Mouse (Mus musculus): ENCODE results near the gene Arpp19. TPM values are rescaled to one million over a fixed set of nuclear protein-coding genes. Genes with fewer than 3 reads are reported as not detected.

The Arpp19 gene
- polyA plus RNA-seq, 2 experiments = 31.4 to 156 TPM

DNA sequence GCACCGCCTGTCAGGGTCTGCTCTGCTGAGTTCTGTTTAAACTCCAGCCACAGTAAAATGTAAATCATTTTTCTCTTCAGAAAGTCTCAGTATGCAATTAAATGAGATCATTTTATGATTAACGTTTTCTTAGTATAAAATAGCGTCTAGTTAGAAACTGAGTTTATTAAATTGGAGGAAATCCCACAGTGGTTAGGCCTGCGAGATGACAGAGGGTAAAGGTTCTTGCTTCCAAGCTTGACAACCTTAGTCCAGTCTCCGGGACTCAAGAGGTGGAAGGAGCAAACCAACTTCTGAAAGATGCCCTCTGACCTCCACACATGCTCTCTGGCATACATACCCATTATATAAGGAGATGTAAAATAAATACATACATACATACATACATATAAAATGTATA lies 17.6 kb downstream of the Arpp19 start:
- no peak overlapping the region for H3K4me3 ChIP-seq (ENCODE audit: insufficient read depth in 1 of 2, low read depth in 2 of 2, low read length in 2 of 2)
- ATAC-seq (ENCODE audit: insufficient read depth) (no peak), DNase-seq (ENCODE audit: low read depth in 3 of 3, low spot score in 3 of 3) (no peak)
- 76% methylated on average over 5 of the region's 5 CpGs for WGBS (ENCODE audit: insufficient replicate concordance)
- H3K27ac ChIP-seq = no peak overlapping the region
- no peak overlapping the region for H3K9ac ChIP-seq (replicated peaks)
- TF ChIP-seq CTCF (IDR thresholded peaks at IDR 0.05; ENCODE audit: low read depth) (no peak), EP300 (IDR thresholded peaks at IDR 0.05; ENCODE audit: low read depth) (no peak)
- H3K36me3 ChIP-seq (replicated peaks; ENCODE audit: control insufficient read depth, insufficient read depth, low read depth) = peaks cover 13% of the 10 kb centered on the region
- no peaks in the 10 kb centered on the region for H3K4me1 ChIP-seq (replicated peaks; ENCODE audit: control insufficient read depth in 2 of 2, insufficient read depth in 2 of 2, low read length in 1 of 2)
- no peaks in the 10 kb centered on the region for H3K27me3 ChIP-seq (ENCODE audit: control insufficient read depth, insufficient read depth, low read length)
- H3K4me2 ChIP-seq (ENCODE audit: low read depth) = no peak overlapping the region
- H3K9me3 ChIP-seq (ENCODE audit: control insufficient read depth, low read length) = no peaks in the 10 kb centered on the region

DNA sequence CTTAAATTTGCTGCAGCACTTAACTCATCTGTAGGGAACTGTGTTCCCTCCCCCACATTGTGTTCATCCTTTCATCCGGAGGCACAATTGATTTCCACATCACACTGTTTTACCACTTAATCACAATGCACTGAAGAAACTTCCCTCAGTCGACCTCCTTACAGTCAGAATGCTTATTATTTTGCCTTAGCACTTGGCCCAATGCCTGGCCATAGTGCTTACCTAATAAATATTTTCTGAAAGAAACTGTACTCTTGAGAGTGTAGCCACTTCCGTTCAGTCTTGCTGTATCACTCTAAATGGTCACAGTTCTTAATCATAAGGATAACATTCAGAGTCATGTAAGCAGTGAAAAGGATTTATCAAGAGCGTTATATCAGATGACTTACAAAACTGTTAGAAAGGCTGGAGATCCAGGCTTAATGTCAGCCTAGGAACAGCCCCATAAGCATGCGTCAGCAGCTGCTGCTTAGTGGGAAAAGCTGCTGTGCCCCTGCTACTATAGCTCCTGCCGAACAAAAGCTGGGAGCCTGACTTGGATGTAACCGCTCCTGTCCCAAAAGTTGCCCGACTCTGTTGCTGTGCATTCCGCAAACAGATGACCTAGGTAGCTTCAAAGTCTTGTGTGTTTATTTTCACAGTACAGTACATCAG lies 27.4 kb downstream of the Arpp19 start:
- no peak for TF ChIP-seq CTCF (IDR thresholded peaks at IDR 0.05; ENCODE audit: low read depth)
- no peak for TF ChIP-seq EP300 (IDR thresholded peaks at IDR 0.05; ENCODE audit: low read depth)
- Histone ChIP-seq H3K4me1 (replicated peaks; ENCODE audit: control insufficient read depth in 2 of 2, insufficient read depth in 2 of 2, low read length in 1 of 2) (no peaks in the 10 kb centered on the region), H3K27ac (no peak overlapping the region), H3K9ac (replicated peaks) (no peak overlapping the region), H3K27me3 (ENCODE audit: control insufficient read depth, insufficient read depth, low read length) (peaks cover 3% of the 10 kb centered on the region), H3K9me3 (ENCODE audit: control insufficient read depth, low read length) (no peaks in the 10 kb centered on the region), H3K4me2 (ENCODE audit: low read depth) (no peak overlapping the region), H3K36me3 (replicated peaks; ENCODE audit: control insufficient read depth, insufficient read depth, low read depth) (no peaks in the 10 kb centered on the region; the same call in 1 of the 2 replicates), H3K4me3 (ENCODE audit: insufficient read depth in 1 of 2, low read depth in 2 of 2, low read length in 2 of 2) (no peak overlapping the region)
- 75% methylated on average over 9 of the region's 9 CpGs for WGBS (ENCODE audit: insufficient replicate concordance)
- ATAC-seq (ENCODE audit: insufficient read depth) (no peak), DNase-seq (ENCODE audit: low read depth in 3 of 3, low spot score in 3 of 3) (no peak)

DNA sequence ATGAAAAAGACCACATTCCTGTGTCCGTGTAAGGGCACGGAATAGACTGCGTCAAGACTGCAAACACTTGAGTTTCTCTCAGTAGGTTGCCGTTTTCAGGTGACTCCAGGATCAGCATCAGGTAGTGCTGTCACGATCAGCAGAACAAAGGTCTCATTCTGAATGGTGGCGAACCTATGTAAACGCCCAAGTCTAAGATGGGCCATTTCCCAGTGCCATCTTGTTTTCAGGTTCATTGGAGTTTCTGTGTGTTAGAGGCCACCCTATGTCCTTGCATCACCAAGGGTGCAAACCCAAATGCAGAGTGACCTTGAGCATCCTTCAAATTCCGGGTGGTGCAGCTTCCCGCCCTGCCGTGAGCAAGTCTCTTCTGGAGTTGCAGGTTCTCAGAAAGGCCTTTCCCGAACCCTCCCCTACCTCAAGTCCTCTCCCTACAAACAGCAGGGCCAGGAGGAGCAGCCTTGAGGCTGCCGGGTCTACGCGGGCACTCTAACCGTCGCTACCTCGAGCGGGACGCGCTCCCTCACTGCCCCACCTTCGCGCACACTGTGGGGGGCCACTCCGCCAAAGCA lies 33.1 kb downstream of the Arpp19 start, which contains the start of gene Myo5a:
Gene Myo5a, plus strand, starts transcription at position 559 of the 572 bp plus-strand sequence.
- peak within 1 kb of the TSS; percentile 56 for H3K9ac ChIP-seq (replicated peaks)
- H3K4me1 ChIP-seq (replicated peaks; ENCODE audit: control insufficient read depth in 2 of 2, insufficient read depth in 2 of 2, low read length in 1 of 2) = peaks cover 0 to 6% of the 10 kb centered on the region in 2 experiments; a peak in 2 of 4 replicates
- no peaks in the 10 kb centered on the region for H3K9me3 ChIP-seq (ENCODE audit: control insufficient read depth, low read length)
- H3K4me3 ChIP-seq (ENCODE audit: insufficient read depth in 1 of 2, low read depth in 2 of 2, low read length in 2 of 2) = peak within 1 kb of the TSS; percentile 62 to 65
- 22% methylated on average over 23 of the region's 23 CpGs for WGBS (ENCODE audit: insufficient replicate concordance)
- TF ChIP-seq EP300 (IDR thresholded peaks at IDR 0.05; ENCODE audit: low read depth) (no peak), CTCF (IDR thresholded peaks at IDR 0.05; ENCODE audit: low read depth) (no peak)
- ATAC-seq (ENCODE audit: insufficient read depth) = no peak
- no peak for DNase-seq (ENCODE audit: low read depth in 3 of 3, low spot score in 3 of 3)
- H3K27ac ChIP-seq = no peak within 1 kb of the TSS
- peaks cover 33% of the 10 kb centered on the region for H3K27me3 ChIP-seq (ENCODE audit: control insufficient read depth, insufficient read depth, low read length)
- H3K4me2 ChIP-seq (ENCODE audit: low read depth) = peak within 1 kb of the TSS; percentile 67
- no peaks in the 10 kb centered on the region for H3K36me3 ChIP-seq (replicated peaks; ENCODE audit: control insufficient read depth, insufficient read depth, low read depth)

DNA sequence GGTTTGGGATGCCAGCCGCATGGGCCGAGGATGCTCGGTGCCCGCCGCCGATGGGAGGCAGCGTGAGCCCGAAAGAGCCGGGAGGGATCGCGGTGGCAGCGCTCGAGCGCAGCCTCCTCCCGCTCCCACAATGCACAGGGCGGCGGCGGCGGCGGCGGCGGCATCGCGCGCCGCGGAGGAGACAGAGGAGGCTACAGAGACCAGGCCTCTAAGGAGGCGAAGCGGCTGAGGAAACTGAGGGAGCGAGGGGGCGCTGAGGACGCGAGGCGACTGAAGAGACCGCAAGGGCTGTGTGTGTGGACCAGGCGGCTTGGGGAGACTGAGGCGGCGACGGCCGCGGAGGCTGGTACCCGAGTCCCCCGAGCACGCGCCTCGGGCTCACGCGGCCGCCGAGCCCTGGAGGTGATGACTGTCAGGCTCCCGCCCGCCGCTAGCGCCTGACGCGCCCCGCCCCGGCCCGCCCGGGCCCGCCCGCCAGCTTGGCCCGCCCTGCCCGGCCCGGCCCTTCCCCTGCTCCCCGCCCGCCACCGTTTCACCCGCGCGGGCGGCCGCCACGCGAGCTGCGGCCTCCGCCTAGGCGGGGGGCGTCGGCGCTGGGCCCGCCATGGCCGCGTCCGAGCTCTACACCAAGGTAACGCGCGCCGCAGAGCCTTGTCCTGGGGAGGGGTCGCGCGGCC lies 33.8 kb downstream of the Arpp19 start:
- H3K4me1 ChIP-seq (replicated peaks; ENCODE audit: control insufficient read depth in 2 of 2, insufficient read depth in 2 of 2, low read length in 1 of 2) = peaks cover 0 to 6% of the 10 kb centered on the region in 2 experiments; a peak in 2 of 4 replicates
- peak overlapping the region; percentile 56 for H3K9ac ChIP-seq (replicated peaks)
- H3K27ac ChIP-seq = no peak overlapping the region
- ATAC-seq (ENCODE audit: insufficient read depth) = peak; percentile 99
- peak overlapping the region; percentile 62 to 65 for H3K4me3 ChIP-seq (ENCODE audit: insufficient read depth in 1 of 2, low read depth in 2 of 2, low read length in 2 of 2)
- peak overlapping the region; percentile 67 for H3K4me2 ChIP-seq (ENCODE audit: low read depth)
- no peak for TF ChIP-seq EP300 (IDR thresholded peaks at IDR 0.05; ENCODE audit: low read depth)
- TF ChIP-seq CTCF (IDR thresholded peaks at IDR 0.05; ENCODE audit: low read depth) = no peak
- peaks cover 33% of the 10 kb centered on the region for H3K27me3 ChIP-seq (ENCODE audit: control insufficient read depth, insufficient read depth, low read length)
- H3K9me3 ChIP-seq (ENCODE audit: control insufficient read depth, low read length) = no peaks in the 10 kb centered on the region
- DNase-seq (ENCODE audit: low read depth in 3 of 3, low spot score in 3 of 3) = peak; percentile 45 to 50 (median 47)
- H3K36me3 ChIP-seq (replicated peaks; ENCODE audit: control insufficient read depth, insufficient read depth, low read depth) = no peaks in the 10 kb centered on the region
- 2% methylated on average over 69 of the region's 92 CpGs for WGBS (ENCODE audit: insufficient replicate concordance)

DNA sequence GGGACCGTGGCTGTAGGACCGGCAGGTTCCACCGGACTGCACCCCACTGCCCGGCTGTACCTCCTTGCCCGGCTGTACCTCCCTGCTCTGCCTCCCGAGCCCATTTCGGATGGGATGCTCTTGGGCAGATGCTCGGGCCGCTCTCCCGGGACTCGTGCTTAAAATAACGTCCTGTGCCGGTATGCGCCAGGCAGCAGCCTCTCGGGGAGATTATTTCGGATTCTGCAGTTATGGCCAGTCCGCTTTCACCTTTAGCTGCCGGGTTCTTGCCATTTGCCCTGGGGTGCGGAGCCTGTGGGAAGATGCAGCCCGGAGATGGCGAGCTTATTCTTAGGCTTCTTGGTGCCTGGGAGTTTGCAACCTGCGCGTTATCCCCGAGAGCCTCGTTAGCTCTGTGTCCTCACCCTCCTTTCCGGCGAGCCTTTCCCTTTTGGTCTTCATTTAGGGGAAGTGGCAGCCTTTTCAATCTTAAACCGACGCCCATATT lies 34.3 kb downstream of the Arpp19 start:
- under 1% methylated on average over 29 of the region's 29 CpGs for WGBS (ENCODE audit: insufficient replicate concordance)
- DNase-seq (ENCODE audit: low read depth in 3 of 3, low spot score in 3 of 3) (no peak), ATAC-seq (ENCODE audit: insufficient read depth) (peak; percentile 32; the same call in 1 of the 2 replicates)
- Histone ChIP-seq H3K9ac (replicated peaks) (peak overlapping the region; percentile 56), H3K36me3 (replicated peaks; ENCODE audit: control insufficient read depth, insufficient read depth, low read depth) (no peaks in the 10 kb centered on the region), H3K27ac (no peak overlapping the region), H3K4me1 (replicated peaks; ENCODE audit: control insufficient read depth in 2 of 2, insufficient read depth in 2 of 2, low read length in 1 of 2) (peaks cover 0 to 6% of the 10 kb centered on the region in 2 experiments; a peak in 2 of 4 replicates), H3K27me3 (ENCODE audit: control insufficient read depth, insufficient read depth, low read length) (peaks cover 33% of the 10 kb centered on the region), H3K4me3 (ENCODE audit: insufficient read depth in 1 of 2, low read depth in 2 of 2, low read length in 2 of 2) (peak overlapping the region; percentile 57 to 65), H3K9me3 (ENCODE audit: control insufficient read depth, low read length) (no peaks in the 10 kb centered on the region), H3K4me2 (ENCODE audit: low read depth) (peak overlapping the region; percentile 67)
- TF ChIP-seq CTCF (IDR thresholded peaks at IDR 0.05; ENCODE audit: low read depth) = no peak
- TF ChIP-seq EP300 (IDR thresholded peaks at IDR 0.05; ENCODE audit: low read depth) = no peak

All from liver, embryonic 14.5 days (tissue).